Mouse (Mus musculus): ENCODE results near the gene Zbed4. TPM values are rescaled to one million over a fixed set of nuclear protein-coding genes. Genes with fewer than 3 reads are reported as not detected.
A peak's percentile ranks its signal among the peaks of the same experiment; 100 is the strongest.
"Not testable (repeated sequence)": the region's sequence is repeated elsewhere in the genome, so short reads cannot be mapped to it uniquely, and the experiment has no call there.

Zbed4 gene
- total RNA-seq (2021): 10 to 100 TPM; 10.9 to 12.6 TPM
- long read RNA-seq, experiment 1, full-length matches to known transcripts: 4 of 5 reads
- long read RNA-seq, experiment 1, partial matches to known transcripts: 0 of 5 reads
- long read RNA-seq, experiment 1, other reads (novel, unspliced or antisense): 1 of 5 reads
- long read RNA-seq, experiment 2, full-length matches to known transcripts: 5 of 9 reads
- long read RNA-seq, experiment 2, partial matches to known transcripts: 0 of 9 reads
- long read RNA-seq, experiment 2, other reads (novel, unspliced or antisense): 4 of 9 reads

DNA sequence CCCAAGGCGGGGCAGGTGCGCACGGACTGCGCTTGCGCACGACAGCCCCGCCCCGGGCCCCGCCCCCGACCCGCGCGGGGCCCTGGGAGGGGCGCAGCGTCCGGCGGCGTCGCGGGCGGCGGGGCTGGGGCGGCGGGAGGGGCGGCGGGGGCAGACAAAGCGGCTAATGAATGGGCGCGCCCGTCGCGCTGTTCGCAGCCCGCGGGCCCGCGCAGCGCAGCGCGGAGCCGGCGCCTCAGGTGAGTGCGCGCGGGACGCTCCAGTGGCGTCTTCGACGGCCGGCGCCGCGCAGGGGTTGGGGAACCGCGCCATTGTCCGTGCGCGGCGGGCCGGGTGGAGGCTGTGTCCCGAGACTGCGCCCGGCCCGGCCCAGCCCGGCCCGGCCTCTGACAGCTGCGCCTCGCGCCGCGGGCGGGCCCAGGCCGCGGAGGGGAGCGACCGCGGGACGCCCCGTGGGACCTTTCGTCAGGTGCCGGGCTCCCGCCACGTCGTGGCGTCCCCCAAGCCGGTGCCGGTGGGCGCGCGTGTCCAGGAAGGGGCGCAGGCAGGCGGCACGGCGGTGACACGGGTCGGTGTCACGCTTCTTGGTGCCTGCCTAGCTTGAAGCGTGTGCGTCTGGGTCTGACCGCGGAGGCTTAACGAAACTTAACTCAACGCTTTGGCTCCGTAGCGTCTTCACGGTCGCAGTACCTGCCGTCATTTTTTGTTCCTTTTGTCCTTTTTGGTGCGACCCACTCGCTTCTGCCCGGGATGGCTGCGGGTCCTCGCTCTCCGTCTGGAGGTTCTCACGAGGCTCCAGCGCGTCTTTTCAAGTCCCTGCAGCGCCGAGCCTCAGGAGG lies at the start of gene Zbed4:
Gene Zbed4, plus strand, starts transcription at position 97 of the 839 bp plus-strand sequence.
- Histone ChIP-seq H3K4me3 (peak within 1 kb of the TSS; percentile 88), H3K27ac (peak within 1 kb of the TSS; percentile 85)
- DNase-seq (ENCODE audit: extremely low spot score in 1 of 2, low spot score in 2 of 2): peak; percentile 37 to 41
- no peak for TF ChIP-seq CTCF (IDR thresholded peaks at IDR 0.05)
- intact Hi-C loops (cut with DNase I): loop anchor here (2.0 to 5.0 kb wide), 2 partner anchors 17 to 66 kb away; partner anchors contain the start of genes Alg12, Brd1 and Creld2

DNA sequence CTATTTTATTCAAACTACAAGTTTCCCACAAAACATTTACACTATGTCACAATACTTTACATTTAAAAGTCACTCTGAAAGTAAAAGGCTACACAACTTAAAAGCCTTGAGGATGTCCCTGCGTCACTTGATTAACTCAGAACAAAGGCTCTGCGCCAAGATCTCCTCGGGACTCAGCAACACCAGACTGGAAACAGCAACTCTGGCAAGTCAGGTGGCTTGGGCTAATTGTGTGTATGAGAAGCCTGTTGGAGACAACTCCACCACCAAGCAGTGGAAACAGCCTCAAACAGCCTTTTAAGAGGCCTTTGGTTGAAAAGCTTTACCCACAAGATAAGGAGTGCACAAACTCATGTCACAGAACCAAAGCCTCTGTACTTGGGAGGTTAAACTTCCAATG lies 49.0 kb upstream of the Zbed4 start:
- TF ChIP-seq CTCF (IDR thresholded peaks at IDR 0.05): no peak
- DNase-seq (ENCODE audit: extremely low spot score in 1 of 2, low spot score in 2 of 2): no peak
- Histone ChIP-seq H3K27ac (no peak overlapping the region), H3K4me3 (no peak overlapping the region)
- intact Hi-C loops (cut with DNase I): no loop called here

DNA sequence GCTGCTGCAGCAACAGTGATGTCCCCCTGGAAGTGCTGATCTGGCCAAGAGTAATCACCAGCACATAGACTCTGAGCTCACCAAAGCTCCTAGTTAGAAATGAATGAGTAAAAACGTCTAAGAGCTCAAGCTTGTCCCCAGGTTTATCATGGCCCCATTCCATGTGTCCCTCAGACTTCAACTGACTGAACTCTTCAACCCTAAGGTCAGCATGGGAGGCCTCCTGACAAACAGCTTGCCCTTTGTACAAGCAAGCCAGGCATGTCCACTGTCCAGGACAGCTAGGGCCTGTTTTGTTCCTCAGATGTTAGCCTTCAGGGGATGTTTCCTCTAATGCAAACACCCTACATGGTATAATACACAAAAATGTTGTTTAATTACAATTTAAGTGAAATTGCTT lies 47.2 kb upstream of the Zbed4 start:
- DNase-seq (ENCODE audit: extremely low spot score in 1 of 2, low spot score in 2 of 2): no peak
- no peak for TF ChIP-seq CTCF (IDR thresholded peaks at IDR 0.05)
- intact Hi-C loops (cut with DNase I): no loop called here
- H3K27ac ChIP-seq: no peak overlapping the region
- H3K4me3 ChIP-seq: no peak overlapping the region

DNA sequence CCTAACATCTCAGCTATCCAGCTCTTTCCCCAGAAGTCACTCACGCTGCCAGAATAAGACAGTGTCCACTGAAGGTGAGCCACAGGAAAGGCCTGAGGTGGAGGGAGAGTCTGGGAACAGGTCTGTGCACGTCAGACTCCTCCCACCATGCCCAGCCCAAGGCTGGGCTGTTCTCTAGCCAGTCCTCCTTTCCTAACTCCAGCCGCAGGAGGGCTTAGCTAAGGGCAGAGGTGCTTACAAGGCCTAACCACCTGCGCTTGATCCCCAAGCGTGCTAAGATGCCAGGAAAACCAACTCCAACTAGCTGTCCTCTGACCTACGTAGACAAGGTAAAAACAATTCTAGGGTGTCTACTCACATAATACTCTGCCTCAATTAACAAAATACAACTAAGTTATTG lies 45.1 kb upstream of the Zbed4 start:
- H3K4me3 ChIP-seq: no peak overlapping the region
- no peak overlapping the region for H3K27ac ChIP-seq
- intact Hi-C loops (cut with DNase I): no loop called here
- TF ChIP-seq CTCF (IDR thresholded peaks at IDR 0.05): no peak
- no peak for DNase-seq (ENCODE audit: extremely low spot score in 1 of 2, low spot score in 2 of 2)

DNA sequence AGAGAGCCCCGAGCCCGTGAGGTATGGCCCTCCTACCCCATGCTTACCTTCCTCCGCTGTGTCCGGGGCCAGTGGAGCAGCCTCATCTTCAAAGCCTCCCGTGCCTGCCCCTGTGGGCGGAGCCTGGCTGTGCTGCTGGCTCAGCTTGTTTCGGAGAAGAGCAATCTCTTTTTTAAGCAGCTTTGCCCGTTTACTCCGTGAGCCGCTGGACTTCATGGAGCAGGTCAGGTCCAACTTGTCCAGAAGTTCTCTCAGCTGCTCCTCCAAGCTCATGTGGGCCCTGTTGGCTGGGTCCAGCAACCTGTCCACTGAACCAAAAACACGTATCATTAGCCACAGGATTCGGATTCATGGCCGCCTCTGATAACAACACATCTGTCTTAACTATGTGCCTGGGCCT lies 44.5 kb upstream of the Zbed4 start:
- intact Hi-C loops (cut with DNase I); H3K27ac ChIP-seq; H3K4me3 ChIP-seq; DNase-seq (ENCODE audit: extremely low spot score in 1 of 2, low spot score in 2 of 2): not testable (repeated sequence)

DNA sequence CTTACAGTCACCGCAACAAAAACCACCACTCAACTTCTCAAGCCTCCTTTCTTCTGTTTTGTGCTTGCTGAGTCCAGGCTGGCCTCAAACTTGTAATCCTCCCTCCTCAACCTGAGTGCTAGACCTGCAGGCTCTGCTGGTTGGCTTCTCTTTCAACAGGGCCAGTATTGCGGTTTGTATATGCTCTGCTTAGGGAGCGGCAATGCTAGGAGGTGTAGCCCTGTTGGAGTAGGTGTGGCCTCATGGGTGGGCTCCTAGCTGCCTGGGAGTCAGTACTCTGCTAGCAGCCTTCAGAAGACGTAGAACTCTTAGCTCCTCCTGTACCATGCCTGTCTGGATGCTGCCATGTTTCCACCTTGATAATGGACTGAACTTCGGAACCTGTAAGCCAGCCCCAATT lies 43.3 kb upstream of the Zbed4 start:
- no peak for TF ChIP-seq CTCF (IDR thresholded peaks at IDR 0.05)
- Histone ChIP-seq H3K27ac (no peak overlapping the region), H3K4me3 (no peak overlapping the region)
- intact Hi-C loops (cut with DNase I): no loop called here
- DNase-seq (ENCODE audit: extremely low spot score in 1 of 2, low spot score in 2 of 2): no peak

DNA sequence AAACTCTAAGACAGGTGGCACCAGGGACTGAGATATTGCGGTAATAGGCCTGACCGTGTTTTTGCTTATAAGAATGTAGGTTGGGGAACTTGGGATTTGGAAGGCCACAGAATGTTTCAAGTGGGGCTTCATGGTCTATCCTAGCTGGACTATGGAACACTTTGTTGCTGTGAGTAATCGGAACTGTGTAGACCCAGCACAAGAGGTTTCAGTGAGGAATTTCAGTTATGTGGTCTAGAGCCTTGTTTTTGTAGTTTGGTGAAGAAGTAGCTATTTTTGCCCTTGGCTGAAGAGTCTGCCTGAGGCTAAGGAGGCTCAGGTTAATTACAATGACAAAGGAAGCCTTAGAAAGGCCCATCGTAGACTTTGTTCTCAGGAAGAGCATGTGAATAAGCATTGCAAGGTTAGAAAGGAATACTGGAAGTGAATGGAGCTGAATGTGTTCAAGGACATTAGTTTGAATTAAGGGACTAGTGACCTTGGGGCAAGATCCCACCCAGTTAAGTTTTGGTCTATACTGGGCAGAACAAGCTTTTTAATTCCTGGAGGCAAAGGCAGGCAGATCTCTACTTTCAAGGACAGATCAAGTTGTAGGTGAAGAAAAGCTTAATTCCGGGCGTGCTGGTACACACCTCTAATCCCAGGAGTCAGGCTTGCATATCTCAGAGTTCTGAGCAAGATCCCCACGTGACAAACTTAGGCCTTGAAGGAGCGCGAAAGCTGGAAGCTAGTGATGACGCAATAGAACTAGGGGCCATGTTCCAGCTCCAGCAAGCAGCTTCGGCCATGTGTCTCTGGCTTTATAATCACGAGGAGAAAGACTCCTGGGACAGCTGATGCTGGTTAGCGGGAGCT lies 42.6 kb upstream of the Zbed4 start:
- Histone ChIP-seq H3K4me3 (no peak overlapping the region), H3K27ac (no peak overlapping the region)
- intact Hi-C loops (cut with DNase I): no loop called here
- no peak for TF ChIP-seq CTCF (IDR thresholded peaks at IDR 0.05)
- no peak for DNase-seq (ENCODE audit: extremely low spot score in 1 of 2, low spot score in 2 of 2)

DNA sequence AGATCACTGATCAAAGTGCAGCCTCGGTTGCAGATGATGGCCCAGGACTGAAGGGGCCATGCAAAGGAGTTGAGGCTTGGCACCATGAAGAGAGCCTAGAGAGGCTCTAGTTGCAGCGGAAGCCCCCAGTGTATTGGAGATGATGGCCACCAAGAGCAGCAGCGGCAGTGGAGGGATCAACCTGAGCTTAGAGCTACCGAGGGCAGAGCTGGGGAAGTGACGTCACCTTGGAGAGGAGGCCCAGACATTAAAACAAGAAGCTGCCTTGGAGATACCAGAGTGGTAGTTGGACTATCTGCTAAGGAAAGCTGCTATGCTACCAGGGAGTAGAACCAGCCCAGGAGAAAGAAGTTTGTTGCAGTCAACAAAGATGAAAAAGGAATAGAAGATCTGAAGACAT lies 41.6 kb upstream of the Zbed4 start:
- intact Hi-C loops (cut with DNase I): no loop called here
- DNase-seq (ENCODE audit: extremely low spot score in 1 of 2, low spot score in 2 of 2): no peak
- no peak for TF ChIP-seq CTCF (IDR thresholded peaks at IDR 0.05)
- no peak overlapping the region for H3K27ac ChIP-seq
- H3K4me3 ChIP-seq: no peak overlapping the region

DNA sequence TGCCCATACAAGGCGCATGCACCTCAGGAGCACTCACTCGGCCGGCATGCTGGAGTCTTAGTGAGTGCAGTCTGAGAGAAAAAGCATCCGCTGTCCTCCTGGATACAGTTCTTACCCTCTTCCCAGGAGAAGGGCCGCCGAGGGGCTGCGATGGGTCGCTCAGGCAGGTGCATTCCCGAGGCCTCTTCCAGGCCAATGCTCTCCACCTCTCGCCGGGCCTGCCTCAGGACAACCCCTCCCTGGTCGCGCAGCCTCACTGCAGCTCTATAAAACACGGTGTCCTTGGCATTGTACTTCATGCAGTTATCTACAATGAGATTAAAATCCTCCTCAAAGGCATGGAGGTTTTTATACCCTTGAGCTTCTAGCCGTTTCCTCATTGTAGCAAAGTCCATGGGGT lies 39.0 kb upstream of the Zbed4 start:
- intact Hi-C loops (cut with DNase I): no loop called here
- H3K27ac ChIP-seq: no peak overlapping the region
- H3K4me3 ChIP-seq: no peak overlapping the region
- TF ChIP-seq CTCF (IDR thresholded peaks at IDR 0.05): no peak
- no peak for DNase-seq (ENCODE audit: extremely low spot score in 1 of 2, low spot score in 2 of 2)

DNA sequence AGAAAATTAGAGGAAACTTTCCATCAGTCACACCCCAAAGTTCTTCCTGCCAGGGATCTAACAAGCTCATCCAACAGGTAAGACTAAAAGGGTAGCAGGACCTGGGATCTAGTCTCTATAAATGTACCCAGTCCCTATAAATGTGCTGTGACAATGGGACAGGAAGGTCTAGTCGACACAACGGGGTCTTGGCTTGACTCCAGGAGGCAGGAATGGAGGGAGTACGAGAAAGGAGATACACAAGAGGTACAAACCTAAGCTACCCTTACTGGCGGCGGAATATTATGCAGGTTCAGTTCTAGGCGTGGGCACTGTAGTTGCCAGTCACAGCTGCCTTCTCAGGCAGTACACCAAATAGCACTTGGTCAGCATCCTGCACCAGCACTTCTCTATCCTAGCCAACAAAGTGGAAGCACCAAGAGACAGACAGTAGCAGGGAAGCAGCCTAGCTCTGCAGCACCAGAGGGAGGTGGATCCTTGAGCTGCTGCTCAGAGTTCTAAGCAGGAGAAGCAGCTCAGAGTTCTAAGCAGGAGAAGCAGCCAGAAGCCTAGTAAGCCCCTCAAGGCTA lies 37.4 kb upstream of the Zbed4 start:
- DNase-seq (ENCODE audit: extremely low spot score in 1 of 2, low spot score in 2 of 2): no peak
- intact Hi-C loops (cut with DNase I): no loop called here
- TF ChIP-seq CTCF (IDR thresholded peaks at IDR 0.05): no peak
- Histone ChIP-seq H3K27ac (no peak overlapping the region), H3K4me3 (no peak overlapping the region)

DNA sequence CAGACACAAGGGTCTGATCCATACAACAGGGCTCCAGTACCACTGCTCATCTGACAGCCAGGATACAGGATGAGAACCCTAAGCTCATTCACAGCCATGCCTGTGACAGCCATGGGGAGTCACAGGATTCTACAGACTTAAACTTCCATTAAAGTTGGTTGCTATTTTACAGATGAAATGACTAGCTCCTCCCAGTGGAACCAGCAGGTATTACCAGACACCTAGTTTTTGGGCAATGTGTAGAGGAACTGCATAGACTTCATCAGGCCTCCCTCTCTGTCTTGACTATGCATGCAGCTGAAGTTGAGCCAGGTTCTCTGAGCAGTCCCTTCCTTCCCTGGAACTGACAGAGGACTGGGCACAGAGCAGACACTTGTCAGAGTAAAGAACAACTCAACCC lies 35.1 kb upstream of the Zbed4 start:
- Histone ChIP-seq H3K4me3 (no peak overlapping the region), H3K27ac (no peak overlapping the region)
- no peak for DNase-seq (ENCODE audit: extremely low spot score in 1 of 2, low spot score in 2 of 2)
- intact Hi-C loops (cut with DNase I): no loop called here
- TF ChIP-seq CTCF (IDR thresholded peaks at IDR 0.05): peak; percentile 65
